Mouse (Mus musculus) heart, postnatal 25 days (tissue): ENCODE measurements around the gene Rslcan18. TPM values are rescaled to one million over a fixed set of nuclear protein-coding genes. Genes with fewer than 3 reads are reported as not detected.

Source experiments
- DNase-seq: peaks from one replicate; pipeline ENCODE4 v3.0.0; 2022; ENCODE audit warnings: low spot score
- intact Hi-C: fragments of 180-260 bp; cut with DNase I; formaldehyde crosslinking; loops from one replicate; pipeline ENCODE4 v1.15.1; 2025
- total RNA-seq, 2 experiments: library from RNA; stranded (reverse); gene quantifications; 2 replicates each; pipeline ENCODE4 v1.2.3; 2021

The Rslcan18 gene
- total RNA-seq, 2 experiments from 2014 or later: 0.95 to 1.1 TPM

DNA sequence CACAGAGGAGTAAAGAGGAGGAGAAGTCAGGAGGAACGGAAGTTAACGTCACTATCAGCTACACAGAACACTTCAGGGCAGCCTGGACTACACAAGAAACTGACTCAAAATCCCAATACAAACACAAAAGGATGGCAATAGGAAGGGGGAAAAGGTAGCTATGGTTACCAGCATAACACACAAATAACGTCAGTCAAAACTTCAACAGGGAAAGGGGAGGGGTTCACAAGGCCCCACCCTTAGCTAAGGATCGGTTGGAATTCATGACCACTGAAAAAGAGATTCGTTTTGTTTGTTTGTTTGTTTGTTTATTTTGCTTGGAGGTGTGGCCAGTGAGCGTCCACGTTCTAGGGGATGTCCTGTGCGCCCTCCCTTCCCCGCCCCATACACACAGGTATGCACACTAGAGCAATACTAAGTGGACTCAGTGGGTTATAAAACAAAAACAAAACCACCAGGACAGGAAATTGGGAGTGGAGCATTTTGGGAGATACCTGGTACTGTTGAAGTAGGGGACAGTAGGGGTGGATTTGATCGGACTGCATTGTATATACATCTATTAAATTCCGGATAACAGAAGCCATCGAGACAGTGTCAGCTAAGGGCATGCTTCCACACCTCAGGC, 55.8 kb downstream of the Rslcan18 start:
- no peak for DNase-seq
- intact Hi-C loops: loop anchor here (1.0 to 10.0 kb wide), 5 partner anchors 48 to 492 kb away; partner anchors contain the start of genes Gm28044, Gm28557, Zfp748 and Zfp953

Other genes starting within 250 kb of the Rslcan18 start
- gene Gm10767, start 211.3 kb downstream of the Rslcan18 start, total RNA-seq: 1 to 10 TPM in 1 of 2 experiments, under 1 TPM in 1; 0.56 to 1.2 TPM
- 1 to 10 TPM; 1.2 to 1.5 TPM for gene Zfp712, start 55.1 kb downstream of the Rslcan18 start, total RNA-seq
- 1 to 10 TPM; 1.2 to 1.9 TPM for gene Zfp708, start 18.3 kb downstream of the Rslcan18 start, total RNA-seq
- 1 to 10 TPM; 2.0 to 3.3 TPM for gene Gm28557, start 7.7 kb downstream of the Rslcan18 start, total RNA-seq
- gene Zfp759, start 5.4 kb upstream of the Rslcan18 start, total RNA-seq: 1 to 10 TPM; 4.4 to 5.8 TPM
- 1 to 10 TPM; 2.9 to 3.8 TPM for gene Rsl1, start 56.9 kb upstream of the Rslcan18 start, total RNA-seq
- gene Zfp455, start 78.2 kb upstream of the Rslcan18 start, total RNA-seq: under 1 TPM; 0.84 to 0.96 TPM
- 1 to 10 TPM; 1.3 to 3.0 TPM for gene Zfp458, start 162.2 kb upstream of the Rslcan18 start, total RNA-seq
- 1 to 10 TPM; 3.6 to 3.7 TPM for gene Zfp457, start 190.2 kb upstream of the Rslcan18 start, total RNA-seq
- gene Zfp595, start 216.3 kb upstream of the Rslcan18 start, total RNA-seq: 1 to 10 TPM; 1.6 to 2.2 TPM
- gene Gm28044, start 244.3 kb upstream of the Rslcan18 start, total RNA-seq: 1 to 10 TPM; 2.3 to 2.5 TPM
- 1 to 10 TPM; 1.2 to 1.5 TPM for gene Zfp953, start 244.3 kb upstream of the Rslcan18 start, total RNA-seq